Mouse (Mus musculus) heart, postnatal 36 days (tissue): ENCODE measurements at regions not wholly inside any gene's neighbourhood (a gene's known extent, or its start where the extent isn't known, plus 50 kb on each side); places are given as distances from the start of the nearest gene placed in this dataset.
"Not testable (repeated sequence)": the region's sequence is repeated elsewhere in the genome, so short reads cannot be mapped to it uniquely, and the experiment has no call there.

Source experiments
- DNase-seq, 2 experiments: peaks; one replicate each; pipeline ENCODE4 v3.0.0; 2021 to 2022
- intact Hi-C: fragments of 180-260 bp; cut with DNase I; formaldehyde crosslinking; loops from one replicate; pipeline ENCODE4 v1.15.1; 2025

- no peak for DNase-seq
- intact Hi-C loops = no loop called here
These were observed 74.2 kb upstream of the Magee2 start for GRCm38 (mm10) chrX:104931153-104931706.

- DNase-seq = no peak
- intact Hi-C loops = no loop called here
These were observed 94.5 kb upstream of the Magee2 start for GRCm38 (mm10) chrX:104951587-104951986.

- intact Hi-C loops = not testable (repeated sequence)
These were observed 95.7 kb upstream of the Magee2 start for GRCm38 (mm10) chrX:104952809-104953208.

GRCm38 (mm10) chrX:104953391-104953790 lies 96.3 kb upstream of the Magee2 start:
- DNase-seq, intact Hi-C loops: not testable (repeated sequence)

More at GRCm38 (mm10) chrX:104952809-104953208, 95.7 kb upstream of the Magee2 start:
- not testable (repeated sequence) for DNase-seq

DNA sequence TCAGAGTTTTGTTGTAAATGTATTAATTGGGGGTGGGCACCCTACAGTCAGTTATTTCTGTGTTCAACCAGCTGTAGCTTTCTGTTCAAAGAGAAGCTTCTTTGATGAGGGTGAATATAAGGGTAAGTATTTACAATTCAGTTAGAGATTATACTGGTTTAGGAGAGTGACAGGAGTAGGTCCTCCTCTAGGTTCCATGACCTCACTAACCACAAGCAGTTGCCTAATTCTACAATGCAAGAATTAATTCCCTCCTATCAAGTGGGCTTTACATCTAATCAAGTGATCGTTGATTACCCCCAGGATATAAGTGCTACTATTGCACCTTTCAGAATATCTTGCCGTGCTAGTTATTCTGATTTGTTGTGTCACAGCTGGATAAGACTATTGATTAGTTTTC lies 101.1 kb upstream of the Pbdc1 start:
- intact Hi-C loops = no loop called here
- no peak for DNase-seq

GRCm38 (mm10) chrX:105003260-105003659 lies 76.3 kb upstream of the Pbdc1 start:
- intact Hi-C loops = no loop called here
- no peak for DNase-seq

DNA sequence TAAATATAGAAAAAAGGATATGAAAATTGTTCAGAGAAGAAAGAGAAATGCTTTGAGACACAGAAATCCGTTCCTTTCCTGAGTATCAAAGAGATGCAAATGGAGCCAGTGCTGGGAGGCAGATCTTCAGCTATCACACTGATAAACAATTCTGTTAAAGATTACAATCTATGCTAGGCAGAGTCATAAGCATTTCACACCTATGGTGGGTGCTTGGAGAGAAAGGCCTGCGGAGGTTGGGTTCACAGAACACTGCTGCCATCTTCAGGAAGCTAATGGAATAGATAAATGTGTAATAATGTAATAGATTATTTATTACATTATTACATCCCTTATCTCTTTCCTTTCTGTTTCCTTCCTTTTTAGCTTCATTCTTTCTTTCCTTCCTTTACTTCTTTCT lies 73.1 kb upstream of the Pbdc1 start:
- DNase-seq = peak; percentile 1 to 8

More for the DNA sequence above, 73.1 kb upstream of the Pbdc1 start:
- intact Hi-C loops = loop anchor here (1.0 kb wide), 1 partner anchor 827 kb away; no protein-coding TSS in a partner anchor
